Mouse (Mus musculus): Measurements from ENCODE around the gene Mospd3.

GRCm38 (mm10) chr5:137631171-137631570 lies 30.3 kb upstream of the Mospd3 start:
- TF ChIP-seq EP300 (IDR thresholded peaks at IDR 0.05; ENCODE audit: insufficient read depth, low read depth, low read length) (0 out of 2 replicates have a peak, but pooled peaks have one; percentile 10), CTCF (IDR thresholded peaks at IDR 0.05) (no peak)

Data from heart, adult 2 months (tissue).